Mouse (Mus musculus) heart, postnatal 0 days (tissue): Measurements from ENCODE around the gene Zfand4. TPM values are rescaled to one million over a fixed set of nuclear protein-coding genes. Genes with fewer than 3 reads are reported as not detected.

Experiments used
- ATAC-seq: fragments of 200-750 bp; cut with Nextera tagmentation; 2 replicates; pipeline ENCODE4 v1.8.0; 2017; ENCODE audit warnings: low read depth, moderate number of reproducible peaks, moderate library complexity; ENCODE audit not compliant: insufficient read depth
- DNase-seq: peaks from one replicate; pipeline ENCODE4 v3.0.0-alpha.2; 2016; ENCODE audit warnings: low spot score
- H3K27ac ChIP-seq: fragments of 300-500 bp; sonication (generic); 2 replicates; pipeline ENCODE4 v1.5.1; 2014; ENCODE audit warnings: low read depth, mild to moderate bottlenecking
- H3K27me3 ChIP-seq: fragments of 300-500 bp; sonication (generic); 2 replicates; pipeline ENCODE4 v1.6.1; 2014; ENCODE audit warnings: low read length, mixed read lengths; ENCODE audit not compliant: control insufficient read depth, insufficient read depth
- H3K36me3 ChIP-seq: fragments of 300-500 bp; sonication (generic); replicated peaks from 2 replicates; pipeline ENCODE4 v1.6.1; 2014; ENCODE audit warnings: low read length, mixed read lengths; ENCODE audit not compliant: control insufficient read depth, insufficient read depth
- H3K4me1 ChIP-seq: fragments of 300-500 bp; sonication (generic); 2 replicates; pipeline ENCODE4 v1.6.1; 2014; ENCODE audit warnings: antibody characterized with exemption; ENCODE audit not compliant: control insufficient read depth, insufficient read depth
- H3K4me2 ChIP-seq: fragments of 300-500 bp; sonication (generic); 2 replicates; pipeline ENCODE4 v1.6.1; 2014; ENCODE audit warnings: low read depth, mild to moderate bottlenecking, low read length, moderate library complexity
- H3K4me3 ChIP-seq: fragments of 300-500 bp; sonication (generic); 2 replicates; pipeline ENCODE4 v1.5.1; 2014; ENCODE audit warnings: low read depth, low read length
- H3K9ac ChIP-seq: fragments of 300-500 bp; sonication (generic); replicated peaks from 2 replicates; pipeline ENCODE4 v1.6.1; 2014; ENCODE audit warnings: low read depth, low read length, mixed read lengths
- H3K9me3 ChIP-seq: fragments of 300-500 bp; sonication (generic); replicated peaks from 2 replicates; pipeline ENCODE4 v1.6.1; 2016; ENCODE audit warnings: low read length; ENCODE audit not compliant: control insufficient read depth
- CTCF ChIP-seq: IDR thresholded peaks from 2 replicates; pipeline ENCODE4 v1.5.1; 2016; ENCODE audit warnings: antibody characterized with exemption, control low read depth, low read depth
- EP300 ChIP-seq: IDR thresholded peaks from 2 replicates; pipeline ENCODE4 v1.6.1; 2016; ENCODE audit warnings: antibody characterized with exemption, low read depth
- WGBS: fragments of 180-500 bp; shearing (Covaris S2); extraction: QIAGEN DNeasy Blood & Tissue Kit; methylation state at CpG from one replicate; pipeline ENCODE4 v1.1.7; 2014; 5-methylcytosine and 5-hydroxymethylcytosine counted together
- polyA plus RNA-seq: library from polyadenylated mRNA; unstranded; fragments of >200 nt; fragmentation: Nextera tagmentation; extraction: Ambion mirVana; gene quantifications from 2 replicates; pipeline ENCODE4 v1.2.1, GENCODE M21; 2015
- total RNA-seq: library from RNA; depleted of rRNA; stranded (reverse); fragments of >200 nt; gene quantifications from 2 replicates; pipeline ENCODE4 v1.2.3, GENCODE M21; 2014; ENCODE audit warnings: low replicate concordance

Zfand4 gene
- total and polyA plus RNA-seq, 2 experiments from 2014 or later = 2.1 to 4.6 TPM

- DNase-seq = no peak
- Histone ChIP-seq H3K9ac (no peak overlapping the region), H3K9me3 (0 out of 2 replicates have a peak, but pooled peaks cover 10% of the 10 kb centered on the region), H3K4me1 (no peaks in the 10 kb centered on the region; the same call in 1 of the 2 replicates), H3K4me3 (no peak overlapping the region), H3K4me2 (no peak overlapping the region), H3K36me3 (no peaks in the 10 kb centered on the region), H3K27me3 (no peaks in the 10 kb centered on the region), H3K27ac (no peak overlapping the region)
- TF ChIP-seq EP300 = no peak
- TF ChIP-seq CTCF = no peak
- ATAC-seq = no peak
- WGBS = 87% methylated on average over 4 of the region's 4 CpGs
These were observed 98.0 kb downstream of the Zfand4 start for GRCm38 (mm10) chr6:116361993-116362392.

GRCm38 (mm10) chr6:116367971-116368370, 103.9 kb downstream of the Zfand4 start:
- DNase-seq (no peak), ATAC-seq (no peak)
- no peak overlapping the region for H3K27ac ChIP-seq
- no peaks in the 10 kb centered on the region for H3K36me3 ChIP-seq
- no peaks in the 10 kb centered on the region for H3K27me3 ChIP-seq
- no peak overlapping the region for H3K4me3 ChIP-seq
- no peak overlapping the region for H3K9ac ChIP-seq
- WGBS = 76% methylated on average over 11 of the region's 11 CpGs
- peaks cover 3% of the 10 kb centered on the region for H3K4me1 ChIP-seq
- no peak overlapping the region for H3K4me2 ChIP-seq
- TF ChIP-seq CTCF = no peak
- TF ChIP-seq EP300 = no peak
- 0 out of 2 replicates have a peak, but pooled peaks cover 10% of the 10 kb centered on the region for H3K9me3 ChIP-seq

- WGBS = 79% methylated on average over 1 of the region's 1 CpGs
- ATAC-seq = no peak
- TF ChIP-seq CTCF (no peak), EP300 (no peak)
These were observed 105.8 kb downstream of the Zfand4 start for GRCm38 (mm10) chr6:116369811-116370210.

GRCm38 (mm10) chr6:116370216-116370976, 106.4 kb downstream of the Zfand4 start:
- Histone ChIP-seq H3K4me2 (no peak overlapping the region), H3K9ac (no peak overlapping the region), H3K4me1 (peaks cover 8% of the 10 kb centered on the region), H3K27me3 (no peaks in the 10 kb centered on the region), H3K36me3 (no peaks in the 10 kb centered on the region), H3K27ac (no peak overlapping the region), H3K4me3 (no peak overlapping the region), H3K9me3 (no peaks in the 10 kb centered on the region)
- ATAC-seq = no peak
- DNase-seq = no peak
- TF ChIP-seq EP300 (no peak), CTCF (no peak)
- 72% methylated on average over 6 of the region's 6 CpGs for WGBS

More at GRCm38 (mm10) chr6:116369811-116370210, 105.8 kb downstream of the Zfand4 start:
- Histone ChIP-seq H3K27ac (no peak overlapping the region), H3K4me2 (no peak overlapping the region), H3K36me3 (no peaks in the 10 kb centered on the region), H3K9me3 (0 out of 2 replicates have a peak, but pooled peaks cover under 1% of the 10 kb centered on the region), H3K9ac (no peak overlapping the region), H3K4me1 (peaks cover 8% of the 10 kb centered on the region), H3K27me3 (no peaks in the 10 kb centered on the region), H3K4me3 (no peak overlapping the region)
- no peak for DNase-seq

GRCm38 (mm10) chr6:116371500-116371899, 107.5 kb downstream of the Zfand4 start:
- Histone ChIP-seq H3K4me3 (no peak overlapping the region), H3K4me1 (peaks cover 8% of the 10 kb centered on the region), H3K27ac (no peak overlapping the region), H3K9me3 (no peaks in the 10 kb centered on the region), H3K36me3 (no peaks in the 10 kb centered on the region), H3K27me3 (no peaks in the 10 kb centered on the region), H3K9ac (no peak overlapping the region), H3K4me2 (no peak overlapping the region)
- no peak for ATAC-seq
- no peak for DNase-seq
- WGBS = 91% methylated on average over 3 of the region's 3 CpGs
- no peak for TF ChIP-seq CTCF
- no peak for TF ChIP-seq EP300

GRCm38 (mm10) chr6:116374136-116374535, 110.1 kb downstream of the Zfand4 start:
- H3K4me3 ChIP-seq = no peak overlapping the region
- H3K4me1 ChIP-seq = peaks cover 8% of the 10 kb centered on the region
- TF ChIP-seq CTCF (no peak), EP300 (no peak)
- no peak overlapping the region for H3K27ac ChIP-seq
- WGBS = 80% methylated on average over 1 of the region's 1 CpGs
- H3K9me3 ChIP-seq = no peaks in the 10 kb centered on the region
- no peak for ATAC-seq
- no peak overlapping the region for H3K9ac ChIP-seq
- H3K36me3 ChIP-seq = no peaks in the 10 kb centered on the region
- no peak overlapping the region for H3K4me2 ChIP-seq
- no peak for DNase-seq
- no peaks in the 10 kb centered on the region for H3K27me3 ChIP-seq
